Mouse (Mus musculus) hindbrain, embryonic 12.5 days (tissue): ENCODE measurements around the gene Tmem262. TPM values are rescaled to one million over a fixed set of nuclear protein-coding genes. Genes with fewer than 3 reads are reported as not detected.
"Not testable (repeated sequence)": the region's sequence is repeated elsewhere in the genome, so short reads cannot be mapped to it uniquely, and the experiment has no call there.

Source experiments
- ATAC-seq: fragments of 200-750 bp; cut with Nextera tagmentation; 2 replicates; pipeline ENCODE4 v1.8.0; 2017; ENCODE audit warnings: moderate TSS enrichment; ENCODE audit not compliant: low FRiP score
- H3K27ac ChIP-seq: fragments of 300-500 bp; sonication (generic); 2 replicates; pipeline ENCODE4 v1.5.1; 2016; ENCODE audit warnings: mild to moderate bottlenecking
- H3K27me3 ChIP-seq: fragments of 300-500 bp; sonication (generic); 2 replicates; pipeline ENCODE4 v1.6.1; 2016; ENCODE audit warnings: mild to moderate bottlenecking
- H3K36me3 ChIP-seq: fragments of 300-500 bp; sonication (generic); 2 replicates; pipeline ENCODE4 v1.6.1; 2016; ENCODE audit warnings: mild to moderate bottlenecking
- H3K4me1 ChIP-seq: fragments of 300-500 bp; sonication (generic); 2 replicates; pipeline ENCODE4 v1.6.1; 2016
- H3K4me2 ChIP-seq: fragments of 300-500 bp; sonication (generic); replicated peaks from 2 replicates; pipeline ENCODE4 v1.6.1; 2016; ENCODE audit warnings: mild to moderate bottlenecking
- H3K4me3 ChIP-seq: fragments of 300-500 bp; sonication (generic); 2 replicates; pipeline ENCODE4 v1.5.1; 2016; ENCODE audit warnings: mild to moderate bottlenecking
- H3K9ac ChIP-seq: fragments of 300-500 bp; sonication (generic); 2 replicates; pipeline ENCODE4 v1.6.1; 2016; ENCODE audit warnings: mild to moderate bottlenecking, moderate library complexity
- H3K9me3 ChIP-seq: fragments of 300-500 bp; sonication (generic); replicated peaks from 2 replicates; pipeline ENCODE4 v1.6.1; 2016; ENCODE audit warnings: mild to moderate bottlenecking
- WGBS: fragments of 180-500 bp; shearing (Covaris S2); methylation state at CpG from one replicate; pipeline ENCODE4 v1.1.7; 2016; 5-methylcytosine and 5-hydroxymethylcytosine counted together
- polyA plus RNA-seq: library from polyadenylated mRNA; unstranded; fragments of >200 nt; fragmentation: Nextera tagmentation; extraction: Ambion mirVana; gene quantifications from 2 replicates; pipeline ENCODE4 v1.2.1, GENCODE M21; 2016

Tmem262 gene
- not detected in 2 replicates for polyA plus RNA-seq

DNA sequence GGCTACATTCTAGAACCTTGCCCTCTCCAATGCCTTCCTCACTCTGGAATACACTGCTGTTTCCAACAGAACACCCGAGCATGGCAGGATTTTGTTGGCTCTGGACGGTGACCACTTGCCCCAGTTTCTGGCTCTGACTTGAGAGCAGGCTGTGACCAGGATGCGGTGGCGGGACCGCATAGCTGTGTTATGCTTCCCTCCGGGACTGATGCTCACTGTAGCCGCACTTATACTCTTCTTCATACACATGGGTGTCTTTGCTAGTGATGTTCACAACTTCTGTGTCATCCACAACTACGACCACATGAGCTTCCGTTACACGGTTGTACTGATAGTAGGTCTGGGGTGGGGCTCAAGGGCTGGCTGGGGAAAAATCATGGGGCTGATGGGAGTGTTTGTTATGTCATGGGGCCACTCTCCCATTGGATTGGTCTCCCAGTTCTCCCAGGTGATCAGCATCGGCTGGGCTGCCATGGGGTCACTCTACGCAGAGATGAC lies at the start of gene Tmem262:
Tmem262 (plus strand) TSS at position 51 of the 498 bp plus-strand sequence.
- Histone ChIP-seq H3K9ac (no peak within 1 kb of the TSS; the same call in 1 of the 2 replicates), H3K9me3 (no peaks in the 10 kb centered on the region), H3K36me3 (peaks cover 29% of the 10 kb centered on the region), H3K27me3 (no peaks in the 10 kb centered on the region), H3K4me3 (no peak within 1 kb of the TSS), H3K4me2 (no peak within 1 kb of the TSS), H3K4me1 (peaks cover 33% of the 10 kb centered on the region), H3K27ac (no peak within 1 kb of the TSS)
- 93% methylated on average over 12 of the region's 12 CpGs for WGBS
- ATAC-seq = no peak

GRCm38 (mm10) chr19:6030520-6031280 lies 49.1 kb upstream of the Tmem262 start:
- Histone ChIP-seq H3K4me1 (no peaks in the 10 kb centered on the region), H3K9ac (no peak overlapping the region), H3K27ac (no peak overlapping the region), H3K27me3 (no peaks in the 10 kb centered on the region), H3K4me3 (no peak overlapping the region), H3K4me2 (no peak overlapping the region), H3K9me3 (no peaks in the 10 kb centered on the region), H3K36me3 (no peaks in the 10 kb centered on the region)
- no peak for ATAC-seq
- 71% methylated on average over 14 of the region's 14 CpGs for WGBS

- Histone ChIP-seq H3K27ac (no peak overlapping the region), H3K4me2 (no peak overlapping the region), H3K9ac (no peak overlapping the region), H3K9me3 (no peaks in the 10 kb centered on the region), H3K36me3 (no peaks in the 10 kb centered on the region), H3K4me1 (no peaks in the 10 kb centered on the region), H3K4me3 (no peak overlapping the region), H3K27me3 (no peaks in the 10 kb centered on the region)
- no peak for ATAC-seq
- WGBS = 80% methylated on average over 9 of the region's 9 CpGs
Measured at GRCm38 (mm10) chr19:6035966-6036585, 43.8 kb upstream of the Tmem262 start.

DNA sequence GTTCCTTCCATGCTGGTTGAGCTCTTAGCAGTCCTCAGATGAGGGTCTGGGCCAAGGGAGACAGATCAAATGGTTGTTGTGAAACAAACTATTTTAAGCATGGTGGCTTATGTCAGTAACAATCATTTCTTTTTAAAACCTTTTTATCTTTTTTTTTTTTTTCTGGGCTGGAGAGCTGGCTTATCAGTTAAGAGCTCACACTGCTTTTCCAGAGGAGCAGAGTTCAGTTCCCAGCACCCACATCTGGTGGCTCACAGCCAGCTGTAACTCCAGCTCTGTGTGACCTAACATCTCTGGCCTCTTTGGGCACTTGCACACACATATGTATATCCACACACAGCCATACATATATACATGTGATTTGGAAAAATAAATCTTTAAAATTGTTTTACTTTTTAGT lies 42.1 kb upstream of the Tmem262 start:
- Histone ChIP-seq H3K4me2 (no peak overlapping the region), H3K4me1 (peaks cover 4% of the 10 kb centered on the region; the same call in 1 of the 2 replicates), H3K9ac (no peak overlapping the region), H3K27me3 (no peaks in the 10 kb centered on the region), H3K9me3 (no peaks in the 10 kb centered on the region), H3K36me3 (no peaks in the 10 kb centered on the region), H3K4me3 (no peak overlapping the region), H3K27ac (no peak overlapping the region)
- no peak for ATAC-seq

DNA sequence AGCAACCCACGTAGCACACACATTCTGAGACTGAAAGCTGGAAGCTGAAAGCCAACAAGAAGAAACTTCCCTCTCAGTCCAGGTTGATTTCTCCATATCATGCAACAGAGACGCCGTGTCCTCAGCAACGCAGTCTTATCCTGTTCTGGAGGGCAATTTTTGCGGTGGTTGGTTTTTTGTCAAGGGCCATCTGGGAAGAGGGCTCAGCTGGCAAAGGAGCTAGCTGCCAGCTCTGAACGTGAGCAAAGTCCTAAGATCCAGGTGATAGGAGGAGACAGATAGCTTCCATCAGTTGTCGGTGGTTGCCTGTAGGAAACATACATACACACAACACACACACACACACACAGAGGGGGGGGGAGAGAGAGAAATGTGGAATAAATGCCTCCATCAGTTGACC lies 41.5 kb upstream of the Tmem262 start:
- Histone ChIP-seq H3K4me2 (no peak overlapping the region), H3K27ac (no peak overlapping the region), H3K9ac (no peak overlapping the region), H3K4me1 (peaks cover 4% of the 10 kb centered on the region; the same call in 1 of the 2 replicates), H3K9me3 (no peaks in the 10 kb centered on the region), H3K4me3 (no peak overlapping the region), H3K27me3 (no peaks in the 10 kb centered on the region), H3K36me3 (no peaks in the 10 kb centered on the region)
- WGBS = 83% methylated on average over 7 of the region's 7 CpGs
- ATAC-seq = no peak

GRCm38 (mm10) chr19:6040002-6040401 lies 39.8 kb upstream of the Tmem262 start:
- H3K36me3 ChIP-seq = no peaks in the 10 kb centered on the region
- ATAC-seq = no peak
- no peak overlapping the region for H3K27ac ChIP-seq
- H3K9ac ChIP-seq = no peak overlapping the region
- H3K9me3 ChIP-seq = no peaks in the 10 kb centered on the region
- H3K4me1 ChIP-seq = peaks cover 5% of the 10 kb centered on the region
- no peak overlapping the region for H3K4me3 ChIP-seq
- H3K27me3 ChIP-seq = no peaks in the 10 kb centered on the region
- no peak overlapping the region for H3K4me2 ChIP-seq

DNA sequence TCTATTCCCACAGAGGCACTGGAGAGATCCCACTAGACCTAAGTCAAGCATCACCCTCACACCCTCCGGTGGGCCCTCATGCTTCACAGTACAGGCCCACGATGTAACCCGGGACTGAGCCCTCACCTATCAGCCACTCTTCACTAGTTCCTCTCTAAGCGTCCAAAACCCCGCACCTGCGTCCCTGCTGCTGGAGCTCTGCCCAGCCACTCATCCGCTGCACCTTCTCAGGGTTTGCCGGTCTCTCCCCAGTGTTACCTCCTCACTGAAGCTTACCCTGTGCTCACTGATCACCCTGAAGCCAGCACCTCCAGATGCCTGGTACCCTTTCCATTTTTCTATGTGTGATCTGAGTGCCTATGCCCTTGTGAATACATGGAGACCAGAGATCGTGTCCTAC lies 37.5 kb upstream of the Tmem262 start:
- Histone ChIP-seq H3K9ac (peak overlapping the region; percentile 35; the same call in 1 of the 2 replicates), H3K36me3 (no peaks in the 10 kb centered on the region), H3K4me2 (no peak overlapping the region), H3K27me3 (no peaks in the 10 kb centered on the region), H3K9me3 (no peaks in the 10 kb centered on the region), H3K27ac (no peak overlapping the region), H3K4me3 (no peak overlapping the region), H3K4me1 (peaks cover 14% of the 10 kb centered on the region)
- WGBS = 80% methylated on average over 9 of the region's 9 CpGs
- no peak for ATAC-seq

DNA sequence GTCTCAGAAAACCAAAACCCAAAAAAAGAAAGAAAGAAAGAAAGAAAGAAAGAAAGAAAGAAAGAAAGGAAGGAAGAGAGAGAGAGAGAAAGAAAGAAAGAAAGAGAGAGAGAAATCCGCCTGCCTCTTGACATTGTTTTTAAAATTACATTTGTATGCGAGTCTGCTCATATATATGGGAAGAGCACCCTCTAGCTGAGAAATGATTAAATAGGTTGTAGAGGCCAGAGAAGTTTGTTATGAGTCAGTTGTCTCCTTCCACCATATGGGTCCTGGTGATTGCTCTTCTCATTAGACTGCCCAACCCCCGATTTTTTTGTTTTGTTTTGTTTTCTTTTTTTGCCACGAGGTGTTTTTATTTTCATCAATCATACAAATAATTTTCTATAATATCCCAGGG lies 35.7 kb upstream of the Tmem262 start:
- WGBS = 62% methylated on average over 4 of the region's 4 CpGs
- H3K4me2 ChIP-seq, H3K27ac ChIP-seq, H3K9me3 ChIP-seq, H3K4me3 ChIP-seq, H3K36me3 ChIP-seq, H3K9ac ChIP-seq, H3K27me3 ChIP-seq, ATAC-seq: not testable (repeated sequence)
- peaks cover 28% of the 10 kb centered on the region for H3K4me1 ChIP-seq

DNA sequence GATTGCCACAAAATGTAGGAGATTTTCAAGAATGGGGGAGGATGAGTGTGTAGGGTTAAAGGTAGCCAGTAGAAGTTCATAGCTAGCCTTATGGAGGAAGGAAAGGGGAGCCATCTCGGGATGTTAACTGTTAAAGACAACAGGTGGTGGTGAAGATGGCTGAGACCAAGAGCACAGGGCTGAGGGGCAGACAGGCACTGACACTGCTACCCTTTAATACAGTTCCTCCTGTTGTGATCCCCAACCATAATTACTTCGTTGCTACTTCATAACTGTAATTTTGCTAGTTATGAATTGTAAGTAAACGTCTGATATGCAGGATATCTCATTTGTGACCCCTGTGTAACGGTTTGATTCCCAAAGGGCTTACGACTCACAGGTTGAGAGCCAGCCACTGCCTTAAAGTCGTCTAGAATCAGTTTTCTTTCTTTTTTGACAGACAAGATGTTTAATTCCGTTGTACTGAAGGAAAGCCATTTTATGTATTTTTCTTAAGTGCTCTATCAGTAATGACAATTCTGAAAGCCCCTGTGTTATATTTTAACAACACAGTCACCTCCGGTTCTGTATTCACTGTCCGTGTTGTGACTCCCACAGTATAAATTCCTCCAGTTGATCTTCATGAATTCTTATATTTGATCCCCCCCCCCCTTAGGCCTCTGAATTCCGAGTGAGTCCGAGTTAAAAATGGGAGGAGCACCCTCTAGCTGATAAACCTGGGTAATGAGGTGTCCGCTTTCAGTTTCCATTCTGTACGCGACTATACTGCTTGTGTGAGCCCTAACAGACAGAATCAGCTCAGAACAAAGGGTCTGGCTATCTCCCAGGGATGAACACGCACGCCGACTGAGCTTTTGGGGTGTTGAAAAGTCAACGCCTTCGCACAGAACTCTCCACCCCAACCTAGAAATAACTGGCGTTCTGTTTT lies 34.2 kb upstream of the Tmem262 start:
- no peaks in the 10 kb centered on the region for H3K27me3 ChIP-seq
- no peaks in the 10 kb centered on the region for H3K9me3 ChIP-seq
- peak; percentile 50 for ATAC-seq
- peak overlapping the region; percentile 78 for H3K9ac ChIP-seq
- peak overlapping the region; percentile 96 for H3K4me3 ChIP-seq
- peaks cover 28% of the 10 kb centered on the region for H3K4me1 ChIP-seq
- peak overlapping the region; percentile 95 for H3K4me2 ChIP-seq
- H3K36me3 ChIP-seq = peaks cover 24% of the 10 kb centered on the region
- 20% methylated on average over 20 of the region's 20 CpGs for WGBS
- peak overlapping the region; percentile 99 for H3K27ac ChIP-seq

- peak within 1 kb of the TSS; percentile 90 for H3K9ac ChIP-seq
- H3K36me3 ChIP-seq = peaks cover 33% of the 10 kb centered on the region
- WGBS = under 1% methylated on average over 65 of the region's 65 CpGs
- H3K27me3 ChIP-seq = no peaks in the 10 kb centered on the region
- H3K4me3 ChIP-seq = peak within 1 kb of the TSS; percentile 96
- ATAC-seq = peak; percentile 91
- peak within 1 kb of the TSS; percentile 99 for H3K27ac ChIP-seq
- peaks cover 28% of the 10 kb centered on the region for H3K4me1 ChIP-seq
- peak within 1 kb of the TSS; percentile 95 for H3K4me2 ChIP-seq
- no peaks in the 10 kb centered on the region for H3K9me3 ChIP-seq
Measured at GRCm38 (mm10) chr19:6046294-6047153, 33.3 kb upstream of the Tmem262 start, which contains the start of gene Syvn1. Gene Syvn1 (plus strand): TSS chr19:6046576.

DNA sequence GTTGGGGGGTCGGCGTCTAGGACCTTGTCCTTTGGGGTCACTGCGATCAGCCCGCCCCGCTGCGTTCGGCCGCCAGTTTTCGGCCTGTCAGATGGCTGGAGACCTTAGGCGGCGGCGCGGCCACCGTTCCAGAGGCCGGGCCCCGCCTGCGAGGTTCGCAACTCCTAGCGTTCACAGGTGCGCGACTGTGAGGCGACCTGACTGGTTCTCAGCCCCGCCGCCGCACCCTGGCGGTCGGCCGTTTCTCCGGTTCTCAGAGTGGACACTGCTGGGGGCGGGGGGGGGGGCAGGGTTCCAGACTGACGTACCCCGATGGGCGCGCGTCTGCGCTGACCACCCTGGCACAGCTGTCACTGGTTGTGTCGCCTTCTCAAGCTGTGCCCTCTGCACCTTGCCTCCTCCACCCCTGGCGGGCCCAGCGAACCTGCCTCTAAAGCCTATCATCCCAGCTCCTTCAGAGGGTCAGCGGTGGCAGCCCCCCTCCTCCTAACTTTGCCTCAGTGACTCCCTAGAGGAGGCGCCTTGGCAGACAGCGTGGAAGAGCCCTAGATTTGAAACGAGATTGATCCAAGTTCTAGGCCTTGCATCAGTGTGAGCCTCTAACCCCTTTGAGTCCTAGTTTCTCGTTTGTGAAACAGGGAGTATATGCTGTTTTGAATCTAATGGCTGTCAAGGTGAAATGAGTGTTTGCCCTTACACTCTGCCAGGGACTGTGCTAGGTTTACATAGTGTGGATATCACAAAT lies 32.5 kb upstream of the Tmem262 start:
- Histone ChIP-seq H3K27me3 (no peaks in the 10 kb centered on the region), H3K4me2 (peak overlapping the region; percentile 95), H3K36me3 (peaks cover 41% of the 10 kb centered on the region), H3K4me3 (peak overlapping the region; percentile 96), H3K4me1 (peaks cover 25% of the 10 kb centered on the region), H3K9me3 (no peaks in the 10 kb centered on the region), H3K27ac (peak overlapping the region; percentile 99), H3K9ac (peak overlapping the region; percentile 90)
- ATAC-seq = peak; percentile 35
- 2% methylated on average over 34 of the region's 44 CpGs for WGBS
